Mouse (Mus musculus) kidney, adult 2 months (tissue): ENCODE results near the gene Slc50a1. TPM values are rescaled to one million over a fixed set of nuclear protein-coding genes. Genes with fewer than 3 reads are reported as not detected.

Source experiments
- DNase-seq: peaks from one replicate; pipeline ENCODE4 v3.0.0; 2021
- H3K27ac ChIP-seq: fragments of 200-500 bp; 2 replicates; pipeline ENCODE4 v1.5.1; 2012; ENCODE audit warnings: low read depth, low read length, control low read depth, inconsistent platforms; ENCODE audit not compliant: insufficient read depth
- H3K27me3 ChIP-seq: fragments of 200-500 bp; replicated peaks from 2 replicates; pipeline ENCODE4 v1.6.1; 2012; ENCODE audit warnings: mild to moderate bottlenecking, moderate library complexity, low read length, inconsistent platforms; ENCODE audit not compliant: control insufficient read depth, insufficient read depth
- H3K36me3 ChIP-seq: fragments of 200-500 bp; 2 replicates; pipeline ENCODE4 v1.6.1; 2012; ENCODE audit warnings: mild to moderate bottlenecking, moderate library complexity, low read length, inconsistent platforms; ENCODE audit not compliant: control insufficient read depth, insufficient read depth
- H3K4me1 ChIP-seq: fragments of 200-500 bp; 2 replicates; pipeline ENCODE4 v1.6.1; 2011; ENCODE audit warnings: low read length; ENCODE audit not compliant: control insufficient read depth, insufficient read depth
- H3K4me3 ChIP-seq: fragments of 200-500 bp; 2 replicates; pipeline ENCODE4 v1.5.1; 2011; ENCODE audit warnings: mild to moderate bottlenecking, low read depth, low read length, control low read depth; ENCODE audit not compliant: insufficient read depth
- CTCF ChIP-seq: fragments of 200-500 bp; conservative IDR thresholded peaks from 2 replicates; pipeline ENCODE4 v1.5.1; 2011; ENCODE audit warnings: low read depth, mild to moderate bottlenecking, control low read depth, low read length, moderate library complexity, mixed read lengths; ENCODE audit not compliant: insufficient read depth, insufficient read length
- POLR2A ChIP-seq: fragments of 200-500 bp; IDR thresholded peaks from one replicate; pipeline ENCODE4 v1.6.1; 2011; ENCODE audit warnings: low read depth, low read length, control low read depth
- WGBS: fragments of 180-500 bp; shearing (Covaris S2); methylation state at CpG from one replicate; pipeline ENCODE4 v1.1.7; 2018; 5-methylcytosine and 5-hydroxymethylcytosine counted together
- polyA plus RNA-seq: library from polyadenylated mRNA; depleted of rRNA; stranded (reverse); fragments of >200 nt; gene quantifications from 2 replicates; pipeline ENCODE4 v1.2.3, GENCODE M21; 2012; rRNA removed

Slc50a1 gene
- polyA plus RNA-seq, 1 experiment, result 110 TPM

GRCm38 (mm10) chr3:89226900-89227299 lies 43.5 kb downstream of the Slc50a1 start, which contains the start of gene Mtx1:
Gene Mtx1, minus strand, starts transcription at chr3:89227088.
- Histone ChIP-seq H3K27me3 (no peaks in the 10 kb centered on the region), H3K4me1 (peaks cover 9% of the 10 kb centered on the region; the same call in 1 of the 2 replicates), H3K27ac (peak within 1 kb of the TSS; percentile 95), H3K4me3 (peak within 1 kb of the TSS; percentile 42), H3K36me3 (no peaks in the 10 kb centered on the region)
- DNase-seq, result no peak
- WGBS, result 20% methylated on average over 21 of the region's 21 CpGs
- no peak for TF ChIP-seq POLR2A
- no peak for TF ChIP-seq CTCF

- no peaks in the 10 kb centered on the region for H3K27me3 ChIP-seq
- TF ChIP-seq CTCF, result no peak
- no peak for TF ChIP-seq POLR2A
These were observed 44.0 kb downstream of the Slc50a1 start for GRCm38 (mm10) chr3:89226361-89226760.

GRCm38 (mm10) chr3:89225918-89226317 lies 44.5 kb downstream of the Slc50a1 start:
- Histone ChIP-seq H3K27me3 (no peaks in the 10 kb centered on the region), H3K4me1 (peaks cover 9% of the 10 kb centered on the region; the same call in 1 of the 2 replicates), H3K36me3 (no peaks in the 10 kb centered on the region), H3K4me3 (no peak overlapping the region), H3K27ac (no peak overlapping the region)
- WGBS, result 83% methylated on average over 4 of the region's 4 CpGs
- no peak for TF ChIP-seq POLR2A
- TF ChIP-seq CTCF, result no peak
- DNase-seq, result no peak

More at GRCm38 (mm10) chr3:89226361-89226760, 44.0 kb downstream of the Slc50a1 start:
- H3K4me3 ChIP-seq, result no peak overlapping the region
- H3K4me1 ChIP-seq, result peaks cover 9% of the 10 kb centered on the region; the same call in 1 of the 2 replicates
- DNase-seq, result peak; percentile 55
- 63% methylated on average over 11 of the region's 11 CpGs for WGBS
- no peak overlapping the region for H3K27ac ChIP-seq
- no peaks in the 10 kb centered on the region for H3K36me3 ChIP-seq

GRCm38 (mm10) chr3:89225321-89225815 lies 45.0 kb downstream of the Slc50a1 start:
- H3K36me3 ChIP-seq, result no peaks in the 10 kb centered on the region
- no peak overlapping the region for H3K4me3 ChIP-seq
- no peaks in the 10 kb centered on the region for H3K27me3 ChIP-seq
- 84% methylated on average over 12 of the region's 12 CpGs for WGBS
- no peak overlapping the region for H3K27ac ChIP-seq
- no peak for DNase-seq
- TF ChIP-seq POLR2A (no peak), CTCF (no peak)
- peaks cover 9% of the 10 kb centered on the region; the same call in 1 of the 2 replicates for H3K4me1 ChIP-seq

GRCm38 (mm10) chr3:89224796-89225195 lies 45.6 kb downstream of the Slc50a1 start:
- 85% methylated on average over 11 of the region's 11 CpGs for WGBS
- TF ChIP-seq CTCF, result no peak
- no peak for TF ChIP-seq POLR2A
- H3K4me3 ChIP-seq, result no peak overlapping the region
- DNase-seq, result no peak
- H3K36me3 ChIP-seq, result no peaks in the 10 kb centered on the region
- no peaks in the 10 kb centered on the region for H3K27me3 ChIP-seq
- peaks cover 9% of the 10 kb centered on the region; the same call in 1 of the 2 replicates for H3K4me1 ChIP-seq
- no peak overlapping the region for H3K27ac ChIP-seq

GRCm38 (mm10) chr3:89221167-89221566 lies 49.2 kb downstream of the Slc50a1 start:
- no peak overlapping the region for H3K27ac ChIP-seq
- no peaks in the 10 kb centered on the region for H3K4me1 ChIP-seq
- DNase-seq, result no peak
- H3K36me3 ChIP-seq, result no peaks in the 10 kb centered on the region
- 92% methylated on average over 5 of the region's 5 CpGs for WGBS
- no peak overlapping the region for H3K4me3 ChIP-seq
- no peak for TF ChIP-seq CTCF
- no peak for TF ChIP-seq POLR2A
- H3K27me3 ChIP-seq, result no peaks in the 10 kb centered on the region

GRCm38 (mm10) chr3:89219546-89219945 lies 50.8 kb downstream of the Slc50a1 start:
- no peaks in the 10 kb centered on the region for H3K4me1 ChIP-seq
- no peak overlapping the region for H3K27ac ChIP-seq
- no peak for TF ChIP-seq POLR2A
- TF ChIP-seq CTCF, result no peak
- no peaks in the 10 kb centered on the region for H3K27me3 ChIP-seq
- DNase-seq, result no peak
- no peak overlapping the region for H3K4me3 ChIP-seq
- H3K36me3 ChIP-seq, result no peaks in the 10 kb centered on the region
- 33% methylated on average over 8 of the region's 8 CpGs for WGBS

GRCm38 (mm10) chr3:89218271-89218670 lies 52.1 kb downstream of the Slc50a1 start:
- no peaks in the 10 kb centered on the region for H3K36me3 ChIP-seq
- no peaks in the 10 kb centered on the region; the same call in 1 of the 2 replicates for H3K4me1 ChIP-seq
- no peak for DNase-seq
- TF ChIP-seq POLR2A (no peak), CTCF (no peak)
- no peak overlapping the region for H3K27ac ChIP-seq
- 79% methylated on average over 1 of the region's 1 CpGs for WGBS
- no peak overlapping the region for H3K4me3 ChIP-seq
- no peaks in the 10 kb centered on the region for H3K27me3 ChIP-seq

Other genes starting within 250 kb of the Slc50a1 start
- 33.6 and 34.5 TPM in 2 replicates for gene Rusc1, start 177.3 kb downstream of the Slc50a1 start, polyA plus RNA-seq
- gene Gm43738, start 169.5 kb downstream of the Slc50a1 start, polyA plus RNA-seq, result not detected in 2 replicates
- gene Fdps, start 168.6 kb downstream of the Slc50a1 start, polyA plus RNA-seq, result 40.3 and 54.9 TPM in 2 replicates
- 79.3 and 96.0 TPM in 2 replicates for gene Pklr, start 134.4 kb downstream of the Slc50a1 start, polyA plus RNA-seq
- 1.1 and 1.4 TPM in 2 replicates for gene Hcn3, start 110.4 kb downstream of the Slc50a1 start, polyA plus RNA-seq
- 37.8 and 40.2 TPM in 2 replicates for gene Clk2, start 105.8 kb downstream of the Slc50a1 start, polyA plus RNA-seq
- 138 and 141 TPM in 2 replicates for gene Scamp3, start 93.1 kb downstream of the Slc50a1 start, polyA plus RNA-seq
- 18.3 and 18.4 TPM in 2 replicates for gene Fam189b, start 87.4 kb downstream of the Slc50a1 start, polyA plus RNA-seq
- gene Gba, start 67.6 kb downstream of the Slc50a1 start, polyA plus RNA-seq, result 61.6 and 65.3 TPM in 2 replicates
- 5.0 and 7.9 TPM in 2 replicates for gene Thbs3, start 55.4 kb downstream of the Slc50a1 start, polyA plus RNA-seq
- gene Mtx1, start 43.5 kb downstream of the Slc50a1 start, polyA plus RNA-seq, result 257 and 283 TPM in 2 replicates
- 45.9 and 53.8 TPM in 2 replicates for gene Muc1, start 41.5 kb downstream of the Slc50a1 start, polyA plus RNA-seq
- 142 and 173 TPM in 2 replicates for gene Krtcap2, start 24.6 kb downstream of the Slc50a1 start, polyA plus RNA-seq
- 9.1 and 10.5 TPM in 2 replicates for gene Trim46, start 24.3 kb downstream of the Slc50a1 start, polyA plus RNA-seq
- 431 and 562 TPM in 2 replicates for gene Dpm3, start 11.2 kb downstream of the Slc50a1 start, polyA plus RNA-seq
- 54.1 and 59.2 TPM in 2 replicates for gene Efna1, start 10.6 kb upstream of the Slc50a1 start, polyA plus RNA-seq
- 2.4 and 4.2 TPM in 2 replicates for gene Efna3, start 52.4 kb upstream of the Slc50a1 start, polyA plus RNA-seq
- 8.2 and 10.4 TPM in 2 replicates for gene Efna4, start 67.5 kb upstream of the Slc50a1 start, polyA plus RNA-seq
- 95.1 and 111 TPM in 2 replicates for gene Adam15, start 79.4 kb upstream of the Slc50a1 start, polyA plus RNA-seq
- gene Dcst2, start 91.4 kb upstream of the Slc50a1 start, polyA plus RNA-seq, result 0.38 and 0.41 TPM in 2 replicates
- 1.8 and 2.2 TPM in 2 replicates for gene Dcst1, start 94.7 kb upstream of the Slc50a1 start, polyA plus RNA-seq
- gene Zbtb7b, start 124.2 kb upstream of the Slc50a1 start, polyA plus RNA-seq, result 54.3 and 58.8 TPM in 2 replicates
- 0.15 TPM in 1 of 2 replicates, not detected in the other for gene Lenep, start 132.2 kb upstream of the Slc50a1 start, polyA plus RNA-seq
- gene Flad1, start 141.3 kb upstream of the Slc50a1 start, polyA plus RNA-seq, result 54.6 and 56.7 TPM in 2 replicates
- gene Cks1b, start 147.8 kb upstream of the Slc50a1 start, polyA plus RNA-seq, result 6.8 and 7.3 TPM in 2 replicates
- 53.2 and 57.2 TPM in 2 replicates for gene Shc1, start 147.9 kb upstream of the Slc50a1 start, polyA plus RNA-seq
- 26.2 and 45.6 TPM in 2 replicates for gene Pygo2, start 159.6 kb upstream of the Slc50a1 start, polyA plus RNA-seq
- gene Pbxip1, start 166.1 kb upstream of the Slc50a1 start, polyA plus RNA-seq, result 60.5 and 61.3 TPM in 2 replicates
- gene Pmvk, start 184.0 kb upstream of the Slc50a1 start, polyA plus RNA-seq, result 20.6 and 27.2 TPM in 2 replicates
- gene Kcnn3, start 249.6 kb upstream of the Slc50a1 start, polyA plus RNA-seq, result 1.3 TPM in 2 replicates